Mouse (Mus musculus): ENCODE results near the gene Olfm2.
"Not testable (repeated sequence)": the region's sequence is repeated elsewhere in the genome, so short reads cannot be mapped to it uniquely, and the experiment has no call there.

The Olfm2 gene

GRCm38 (mm10) chr9:20694721-20695235, 51.4 kb downstream of the Olfm2 start:
- no peak for DNase-seq

- DNase-seq: no peak
These were observed 53.3 kb downstream of the Olfm2 start for GRCm38 (mm10) chr9:20692863-20693262.

- DNase-seq: not testable (repeated sequence)
These were observed 55.7 kb downstream of the Olfm2 start for GRCm38 (mm10) chr9:20690449-20690848.

- DNase-seq: no peak
These were observed 56.2 kb downstream of the Olfm2 start for GRCm38 (mm10) chr9:20689913-20690312.

GRCm38 (mm10) chr9:20689403-20689802, 56.7 kb downstream of the Olfm2 start:
- no peak for DNase-seq

GRCm38 (mm10) chr9:20685081-20685861, 60.9 kb downstream of the Olfm2 start:
- DNase-seq: no peak

GRCm38 (mm10) chr9:20682389-20682722, 63.8 kb downstream of the Olfm2 start:
- no peak for DNase-seq

GRCm38 (mm10) chr9:20681546-20682388, 64.4 kb downstream of the Olfm2 start:
- DNase-seq: no peak

- no peak for DNase-seq
These were observed 65.7 kb downstream of the Olfm2 start for GRCm38 (mm10) chr9:20680378-20680958.

- no peak for DNase-seq
These were observed 68.3 kb downstream of the Olfm2 start for GRCm38 (mm10) chr9:20677892-20678291.

GRCm38 (mm10) chr9:20672047-20672446, 74.1 kb downstream of the Olfm2 start:
- DNase-seq: no peak

- DNase-seq: no peak
These were observed 78.1 kb downstream of the Olfm2 start for GRCm38 (mm10) chr9:20668065-20668464.

- peak; percentile 44 to 62 for DNase-seq
These were observed 79.6 kb downstream of the Olfm2 start for GRCm38 (mm10) chr9:20666510-20667034.

- no peak for DNase-seq
These were observed 80.2 kb downstream of the Olfm2 start for GRCm38 (mm10) chr9:20665925-20666324.

- DNase-seq: no peak
These were observed 81.0 kb downstream of the Olfm2 start for GRCm38 (mm10) chr9:20664982-20665637.

GRCm38 (mm10) chr9:20664366-20664765, 81.8 kb downstream of the Olfm2 start:
- DNase-seq: no peak

GRCm38 (mm10) chr9:20663956-20664355, 82.2 kb downstream of the Olfm2 start:
- DNase-seq: no peak

- DNase-seq: no peak
These were observed 83.3 kb downstream of the Olfm2 start for GRCm38 (mm10) chr9:20662874-20663273.

- peak; percentile 69 for DNase-seq
These were observed 83.8 kb downstream of the Olfm2 start for GRCm38 (mm10) chr9:20662325-20662724.

GRCm38 (mm10) chr9:20657546-20657945, 88.6 kb downstream of the Olfm2 start:
- DNase-seq: no peak

GRCm38 (mm10) chr9:20653859-20654258, 92.3 kb downstream of the Olfm2 start:
- no peak for DNase-seq

GRCm38 (mm10) chr9:20652260-20652658, 93.9 kb downstream of the Olfm2 start:
- no peak for DNase-seq
